Mouse (Mus musculus) MEL (cell line): ENCODE measurements around the gene Scn8a. TPM values are rescaled to one million over a fixed set of nuclear protein-coding genes. Genes with fewer than 3 reads are reported as not detected.

ENCODE experiments used
- DNase-seq: peaks from one replicate; pipeline ENCODE4 v3.0.0; 2011; ENCODE audit warnings: low read depth, low spot score
- H3K27ac ChIP-seq: 2 replicates; pipeline ENCODE4 v1.5.1; 2012; ENCODE audit warnings: low read depth, mild to moderate bottlenecking, control low read depth, low read length, moderate library complexity; ENCODE audit not compliant: control insufficient read depth
- H3K27me3 ChIP-seq, 2 experiments: fragments of 150-350 bp in 1 of 2; sonication (generic) in 1 of 2; 2 replicates each; pipeline ENCODE4 v1.6.1; 2012; ENCODE audit warnings: low read length in 2 of 2, mild to moderate bottlenecking in 2 of 2, improper control_type of control experiment in 1 of 2, moderate library complexity in 1 of 2; ENCODE audit not compliant: insufficient read depth in 2 of 2, control insufficient read depth in 1 of 2
- H3K36me3 ChIP-seq, 2 experiments: 2 replicates each; pipeline ENCODE4 v1.6.1; 2012 to 2014; ENCODE audit warnings: low read length in 2 of 2, improper control_type of control experiment in 1 of 2, inconsistent platforms in 1 of 2, mild to moderate bottlenecking in 1 of 2; ENCODE audit not compliant: insufficient read depth in 2 of 2, control insufficient read depth in 1 of 2
- H3K4me1 ChIP-seq, 2 experiments: fragments of 150-350 bp in 1 of 2; sonication (generic) in 1 of 2; 2 replicates each; pipeline ENCODE4 v1.6.1; 2012; ENCODE audit warnings: low read length in 2 of 2, improper control_type of control experiment in 1 of 2, mild to moderate bottlenecking in 1 of 2; ENCODE audit not compliant: insufficient read depth in 2 of 2, control insufficient read depth in 1 of 2
- H3K4me3 ChIP-seq, 2 experiments: fragments of 150-350 bp in 1 of 2; sonication (generic) in 1 of 2; 2 replicates each; pipeline ENCODE4 v1.5.1; 2012; ENCODE audit warnings: low read depth in 2 of 2, low read length in 2 of 2, mild to moderate bottlenecking in 2 of 2, moderate library complexity in 2 of 2, control low read depth in 1 of 2, improper control_type of control experiment in 1 of 2; ENCODE audit not compliant: control insufficient read depth in 1 of 2, insufficient read depth in 1 of 2
- H3K79me2 ChIP-seq: 2 replicates; pipeline ENCODE4 v1.6.1; 2012; ENCODE audit warnings: mild to moderate bottlenecking, low read length, moderate library complexity; ENCODE audit not compliant: control insufficient read depth, poor library complexity, insufficient read depth
- H3K9ac ChIP-seq: 2 replicates; pipeline ENCODE4 v1.6.1; 2012; ENCODE audit warnings: low read depth, mild to moderate bottlenecking, control low read depth, low read length, moderate library complexity; ENCODE audit not compliant: control insufficient read depth, poor library complexity, severe bottlenecking
- H3K9me3 ChIP-seq: fragments of 150-350 bp; sonication (generic); replicated peaks from 2 replicates; pipeline ENCODE4 v1.6.1; 2012; ENCODE audit warnings: mild to moderate bottlenecking, low read length, improper control_type of control experiment, moderate library complexity; ENCODE audit not compliant: insufficient read depth
- EP300 ChIP-seq, 2 experiments: IDR thresholded peaks; 2 replicates each; pipeline ENCODE4 v1.6.1; 2011; ENCODE audit warnings: improper control_type of control experiment in 2 of 2, low read length in 2 of 2, low read depth in 1 of 2, mild to moderate bottlenecking in 1 of 2
- ETS1 ChIP-seq: IDR thresholded peaks from 2 replicates; pipeline ENCODE4 v1.6.1; 2012; ENCODE audit warnings: low read depth, mild to moderate bottlenecking, inconsistent platforms, low read length, improper control_type of control experiment, moderate library complexity
- HCFC1 ChIP-seq: IDR thresholded peaks from 2 replicates; pipeline ENCODE4 v1.6.1; 2012; ENCODE audit warnings: low read depth, mild to moderate bottlenecking, inconsistent platforms, low read length, improper control_type of control experiment, moderate library complexity
- USF1 ChIP-seq: IDR thresholded peaks from 2 replicates; pipeline ENCODE4 v1.6.1; 2014; ENCODE audit warnings: low read depth, mild to moderate bottlenecking, inconsistent platforms, low read length, improper control_type of control experiment, moderate library complexity
- ZKSCAN1 ChIP-seq: IDR thresholded peaks from 2 replicates; pipeline ENCODE4 v1.6.1; 2012; ENCODE audit warnings: low read depth, mild to moderate bottlenecking, inconsistent platforms, low read length, improper control_type of control experiment, moderate library complexity
- polyA plus RNA-seq, 2 experiments: library from polyadenylated mRNA; stranded (reverse) in 1 of 2; unstranded in 1 of 2; fragments of >175 nt in 1 of 2; fragments of >200 nt in 1 of 2; gene quantifications; 2 replicates each; pipeline versions ENCODE4 v1.2.1 to v1.2.4; 2012; ENCODE audit warnings: low replicate concordance in 2 of 2, low read depth in 1 of 2; ENCODE audit not compliant: insufficient read length in 2 of 2, insufficient read depth in 1 of 2, missing spikeins in 1 of 2
- total RNA-seq: library from RNA; depleted of rRNA; stranded (reverse); fragments of 300-350 nt; gene quantifications from 2 replicates; pipeline ENCODE4 v1.2.3, GENCODE M21; 2012; rRNA removed

Scn8a gene
- total and polyA plus RNA-seq, 3 experiments: 0.01 to 0.08 TPM; not detected in 1

DNA sequence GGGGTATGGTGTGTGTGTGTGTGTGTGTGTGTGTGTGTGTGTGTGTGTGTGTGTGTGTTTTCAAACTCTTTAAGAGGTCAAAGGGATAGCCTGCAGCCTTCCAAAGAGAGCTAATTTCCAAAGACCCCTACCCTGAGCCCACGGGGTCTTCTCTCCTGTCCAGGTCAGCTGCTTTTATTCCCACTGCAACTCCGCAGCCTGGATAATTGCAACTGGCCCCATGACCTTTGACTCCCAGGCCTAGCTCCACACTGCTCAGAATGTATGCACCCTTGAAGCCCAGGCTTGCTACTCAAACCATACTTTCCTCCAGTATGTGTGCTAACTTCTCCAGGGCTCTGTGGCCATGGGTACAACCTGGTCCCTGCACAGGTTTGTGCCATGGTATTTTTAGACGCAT lies 225.7 kb downstream of the Scn8a start:
- no peaks in the 10 kb centered on the region for H3K9me3 ChIP-seq
- H3K4me3 ChIP-seq: no peak overlapping the region
- TF ChIP-seq ETS1: no peak
- no peak for TF ChIP-seq ZKSCAN1
- no peak for TF ChIP-seq USF1
- no peak for TF ChIP-seq HCFC1
- TF ChIP-seq EP300 (IDR thresholded peaks at IDR 0.05; ENCODE audit: low read depth in 1 of 2, low read length in 2 of 2): no peak
- no peaks in the 10 kb centered on the region for H3K36me3 ChIP-seq
- no peaks in the 10 kb centered on the region for H3K4me1 ChIP-seq
- H3K27me3 ChIP-seq: peaks cover 0 to 7% of the 10 kb centered on the region in 2 experiments; a peak in 3 of 4 replicates
- H3K27ac ChIP-seq: no peak overlapping the region
- H3K79me2 ChIP-seq: no peaks in the 10 kb centered on the region
- H3K9ac ChIP-seq: no peak overlapping the region
- no peak for DNase-seq

Other genes starting within 250 kb of the Scn8a start
- gene Smagp, start 232.9 kb upstream of the Scn8a start, total RNA-seq: 1.6 and 2.6 TPM in 2 replicates
- 10 to 100 TPM in 1 of 2 experiments, not detected in 1; 22.6 TPM for gene Smagp, start 232.9 kb upstream of the Scn8a start, polyA plus RNA-seq
- gene Bin2, start 200.3 kb upstream of the Scn8a start, total RNA-seq: 79.9 and 94.7 TPM in 2 replicates
- gene Bin2, start 200.3 kb upstream of the Scn8a start, polyA plus RNA-seq: 100 to 1,000 TPM; 106 to 128 TPM
- gene Cela1, start 181.9 kb upstream of the Scn8a start, total RNA-seq: 42.2 and 60.3 TPM in 2 replicates
- gene Cela1, start 181.9 kb upstream of the Scn8a start, polyA plus RNA-seq: 10 to 100 TPM in 1 of 2 experiments, not detected in 1; 51.4 TPM
- 17.0 and 17.5 TPM in 2 replicates for gene Galnt6, start 140.5 kb upstream of the Scn8a start, total RNA-seq
- 10 to 100 TPM in 1 of 2 experiments, not detected in 1; 16.1 TPM for gene Galnt6, start 140.5 kb upstream of the Scn8a start, polyA plus RNA-seq
- gene Slc4a8, start 108.1 kb upstream of the Scn8a start, total RNA-seq: 0.35 and 0.72 TPM in 2 replicates
- 1 to 10 TPM in 1 of 2 experiments, not detected in 1; 2.5 TPM for gene Slc4a8, start 108.1 kb upstream of the Scn8a start, polyA plus RNA-seq
- gene Gm47841, start 177.5 kb downstream of the Scn8a start, total RNA-seq: not detected in 2 replicates
- gene Gm47841, start 177.5 kb downstream of the Scn8a start, polyA plus RNA-seq: not detected
- gene Fignl2, start 208.7 kb downstream of the Scn8a start, total RNA-seq: not detected in 2 replicates
- gene Fignl2, start 208.7 kb downstream of the Scn8a start, polyA plus RNA-seq: not detected
- not detected in 2 replicates for gene Ankrd33, start 245.9 kb downstream of the Scn8a start, total RNA-seq
- gene Ankrd33, start 245.9 kb downstream of the Scn8a start, polyA plus RNA-seq: not detected